Mouse (Mus musculus): ENCODE results near the gene 1700010B08Rik. TPM values are rescaled to one million over a fixed set of nuclear protein-coding genes. Genes with fewer than 3 reads are reported as not detected.
"Not testable (repeated sequence)": the region's sequence is repeated elsewhere in the genome, so short reads cannot be mapped to it uniquely, and the experiment has no call there.

The 1700010B08Rik gene
- polyA plus RNA-seq (2015; fragmentation: Nextera tagmentation; extraction: Ambion mirVana): not detected in 2 replicates

DNA sequence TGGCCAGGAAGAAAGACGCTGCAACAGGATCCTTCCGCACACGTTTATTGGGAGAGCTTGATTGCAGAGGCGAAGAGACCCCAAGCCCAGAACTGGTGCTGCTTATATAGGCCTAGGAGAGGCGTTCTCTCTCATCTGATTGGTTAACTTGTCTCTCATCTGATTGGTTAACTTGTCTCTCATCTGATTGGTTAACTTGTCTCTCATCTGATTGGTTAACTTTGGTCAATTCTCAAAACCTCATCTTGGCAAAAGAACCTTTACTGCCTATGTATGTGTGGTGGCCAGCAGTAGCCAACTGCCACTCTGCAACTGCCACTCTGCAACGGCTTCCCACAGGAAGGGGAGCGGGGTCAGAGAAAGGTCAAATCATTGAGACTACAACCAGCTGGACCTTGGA, at the start of gene 1700010B08Rik:
TSS of gene 1700010B08Rik (plus strand) at position 301 of the 400 bp plus-strand sequence.
- not testable (repeated sequence) for H3K4me2 ChIP-seq (replicated peaks); H3K9me3 ChIP-seq; H3K4me3 ChIP-seq; H3K9ac ChIP-seq (replicated peaks); H3K27me3 ChIP-seq; H3K36me3 ChIP-seq; H3K27ac ChIP-seq (replicated peaks); ATAC-seq (replicated peaks); H3K4me1 ChIP-seq
- 94% methylated on average over 6 of the region's 7 CpGs for WGBS

DNA sequence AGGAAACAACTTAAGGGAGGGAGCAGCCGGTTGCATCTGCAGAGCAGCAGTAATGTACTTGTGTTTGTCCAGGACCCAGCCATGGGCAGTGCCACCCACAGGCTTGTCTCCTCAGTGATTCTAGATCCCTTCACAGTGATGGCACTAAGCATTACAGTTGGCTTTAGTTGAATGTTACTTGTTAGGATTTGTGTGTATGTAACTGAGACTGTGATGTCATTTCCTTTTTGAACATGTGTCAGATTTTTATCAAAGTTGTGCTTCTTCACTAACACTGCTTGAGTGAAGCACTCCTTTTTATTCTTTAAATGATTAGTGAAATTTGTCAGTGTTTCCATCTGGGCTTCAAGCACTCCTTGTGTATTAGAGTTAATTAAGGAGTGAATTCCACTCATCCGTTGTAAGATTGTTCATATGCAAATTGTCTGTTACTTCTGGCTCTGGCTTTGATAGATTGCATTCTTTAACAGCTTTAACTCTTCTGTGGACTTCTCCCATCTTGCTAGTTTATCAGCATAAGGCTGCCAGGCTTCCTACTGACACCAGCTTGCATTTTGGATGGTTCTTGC, 46.8 kb upstream of the 1700010B08Rik start:
- 29% methylated on average over 2 of the region's 2 CpGs for WGBS
- no peak overlapping the region for H3K4me3 ChIP-seq
- ATAC-seq (replicated peaks): no peak

DNA sequence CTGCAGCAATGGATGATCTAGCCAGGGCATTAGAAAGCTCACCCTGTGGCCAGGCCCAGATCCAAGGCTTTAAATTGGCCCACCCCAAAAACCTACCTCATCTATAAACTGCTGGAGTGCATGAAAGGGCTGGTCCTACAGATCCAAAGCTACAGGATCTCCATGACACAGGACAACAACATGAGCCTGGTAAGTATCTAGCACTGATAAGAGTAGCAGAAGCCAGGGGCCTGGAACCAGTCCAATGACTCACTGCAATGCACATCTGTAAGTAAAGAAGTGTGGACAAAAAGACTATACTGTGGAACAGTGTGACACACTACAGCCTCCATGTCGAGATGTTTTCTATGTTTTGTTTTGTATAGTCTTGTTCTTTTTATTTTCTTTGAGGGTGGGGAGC, 45.7 kb upstream of the 1700010B08Rik start:
- no peak for ATAC-seq (replicated peaks)
- WGBS: 89% methylated on average over 1 of the region's 1 CpGs
- Histone ChIP-seq H3K9ac (replicated peaks) (no peak overlapping the region), H3K27ac (replicated peaks) (no peak overlapping the region), H3K27me3 (no peaks in the 10 kb centered on the region), H3K9me3 (no peaks in the 10 kb centered on the region), H3K4me3 (no peak overlapping the region), H3K4me1 (peaks cover 17% of the 10 kb centered on the region), H3K36me3 (no peaks in the 10 kb centered on the region), H3K4me2 (replicated peaks) (no peak overlapping the region)

More for the DNA sequence above, 46.8 kb upstream of the 1700010B08Rik start:
- H3K36me3 ChIP-seq: no peaks in the 10 kb centered on the region; the same call in 1 of the 2 replicates
- H3K27ac ChIP-seq (replicated peaks): no peak overlapping the region
- H3K4me1 ChIP-seq: peaks cover 17% of the 10 kb centered on the region
- no peaks in the 10 kb centered on the region for H3K27me3 ChIP-seq
- H3K9ac ChIP-seq (replicated peaks): no peak overlapping the region
- H3K9me3 ChIP-seq: no peaks in the 10 kb centered on the region
- H3K4me2 ChIP-seq (replicated peaks): no peak overlapping the region

DNA sequence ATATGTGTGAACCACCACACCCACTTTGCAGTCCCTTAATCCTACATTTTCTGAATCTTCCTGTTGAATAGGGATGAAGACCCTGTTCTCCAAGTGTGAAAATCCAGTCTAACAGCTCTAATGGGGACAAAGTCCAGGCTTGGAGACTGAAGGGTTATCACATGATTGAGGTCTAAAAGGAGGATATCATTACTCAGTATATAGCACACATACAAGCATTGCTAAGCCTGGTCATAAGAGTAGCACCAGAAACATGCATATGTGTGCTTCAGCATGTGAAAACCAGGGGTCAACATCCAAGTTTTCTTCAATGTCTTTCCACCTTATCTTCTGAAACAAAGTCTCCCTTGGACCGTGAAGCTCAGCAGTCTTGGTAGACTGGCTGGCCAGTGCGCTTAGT, 40.6 kb upstream of the 1700010B08Rik start:
- ATAC-seq (replicated peaks): no peak
- no peak overlapping the region for H3K4me3 ChIP-seq
- H3K27ac ChIP-seq (replicated peaks): no peak overlapping the region
- H3K4me1 ChIP-seq: peaks cover 8% of the 10 kb centered on the region; the same call in 1 of the 2 replicates
- no peak overlapping the region for H3K9ac ChIP-seq (replicated peaks)
- no peaks in the 10 kb centered on the region for H3K36me3 ChIP-seq
- 96% methylated on average over 2 of the region's 2 CpGs for WGBS
- H3K4me2 ChIP-seq (replicated peaks): no peak overlapping the region
- no peaks in the 10 kb centered on the region for H3K27me3 ChIP-seq
- no peaks in the 10 kb centered on the region for H3K9me3 ChIP-seq

DNA sequence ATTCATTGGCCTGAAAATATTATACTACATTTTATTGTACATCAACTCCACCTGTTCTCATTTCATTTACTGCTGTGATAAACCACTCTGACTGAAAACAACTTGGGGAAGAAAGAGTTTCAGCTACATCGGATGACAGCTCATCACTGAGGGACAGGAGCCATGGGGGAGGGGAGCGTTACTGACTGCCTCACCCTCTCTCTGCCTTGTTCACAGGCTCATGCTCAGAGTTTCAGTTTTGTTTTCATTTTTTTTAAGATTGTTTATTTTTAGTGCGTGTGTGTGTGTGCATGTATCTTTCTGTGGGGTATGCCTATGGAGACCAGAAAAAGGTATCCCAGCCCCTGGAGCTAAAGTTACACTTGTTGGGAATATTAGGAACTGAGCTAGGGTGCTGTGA, 40.0 kb upstream of the 1700010B08Rik start:
- H3K4me1 ChIP-seq: peaks cover 8% of the 10 kb centered on the region; the same call in 1 of the 2 replicates
- H3K36me3 ChIP-seq: no peaks in the 10 kb centered on the region
- H3K4me3 ChIP-seq: no peak overlapping the region
- H3K9me3 ChIP-seq: no peaks in the 10 kb centered on the region
- no peak for ATAC-seq (replicated peaks)
- no peak overlapping the region for H3K27ac ChIP-seq (replicated peaks)
- no peak overlapping the region for H3K9ac ChIP-seq (replicated peaks)
- no peaks in the 10 kb centered on the region for H3K27me3 ChIP-seq
- WGBS: 75% methylated on average over 3 of the region's 3 CpGs
- no peak overlapping the region for H3K4me2 ChIP-seq (replicated peaks)

DNA sequence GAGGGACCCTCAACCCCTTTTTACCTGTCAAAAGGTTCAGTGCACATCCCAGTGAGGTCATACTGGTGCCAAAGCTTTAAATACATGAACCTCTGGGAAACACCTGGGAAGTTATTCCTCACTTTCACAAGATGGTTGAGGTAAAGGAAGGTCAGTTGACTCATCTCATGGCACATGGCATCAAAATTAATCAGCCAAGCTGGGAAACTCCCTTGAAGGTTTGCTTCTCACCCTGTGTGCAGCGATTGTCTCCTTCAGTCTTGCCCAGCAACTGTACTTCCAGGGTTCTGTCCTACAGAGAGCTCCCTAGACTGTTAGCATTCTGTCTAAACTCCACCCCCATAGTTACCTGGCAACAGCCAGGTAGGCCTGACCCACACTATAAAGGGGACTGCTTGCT, 39.1 kb upstream of the 1700010B08Rik start:
- Histone ChIP-seq H3K9ac (replicated peaks) (no peak overlapping the region), H3K27me3 (no peaks in the 10 kb centered on the region), H3K36me3 (no peaks in the 10 kb centered on the region), H3K9me3 (no peaks in the 10 kb centered on the region), H3K4me1 (peaks cover 8% of the 10 kb centered on the region; the same call in 1 of the 2 replicates), H3K4me3 (no peak overlapping the region), H3K27ac (replicated peaks) (no peak overlapping the region), H3K4me2 (replicated peaks) (no peak overlapping the region)
- no peak for ATAC-seq (replicated peaks)
- 75% methylated on average over 1 of the region's 1 CpGs for WGBS

DNA sequence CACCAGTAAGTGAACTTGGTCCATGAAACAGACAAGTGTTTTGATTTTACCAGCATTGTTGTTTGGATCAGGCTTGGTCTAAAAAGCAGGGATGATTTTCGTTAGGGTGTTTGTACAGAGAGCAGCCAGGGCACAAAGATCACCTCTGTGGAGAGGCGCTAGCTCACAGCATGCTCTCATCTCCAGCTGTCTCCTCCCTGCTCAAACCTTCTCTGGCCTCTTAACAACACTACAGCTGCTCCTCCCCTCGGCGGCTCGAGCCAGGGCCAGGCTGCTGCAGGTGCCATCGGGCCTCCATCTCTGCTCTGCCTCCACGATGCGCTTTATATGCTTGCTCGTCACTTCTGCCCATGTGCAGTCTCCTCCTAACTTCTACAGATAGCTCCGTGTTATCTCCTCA, 36.4 kb upstream of the 1700010B08Rik start:
- no peak overlapping the region for H3K4me2 ChIP-seq (replicated peaks)
- no peak for ATAC-seq (replicated peaks)
- H3K36me3 ChIP-seq: no peaks in the 10 kb centered on the region
- H3K27me3 ChIP-seq: no peaks in the 10 kb centered on the region
- WGBS: 53% methylated on average over 10 of the region's 10 CpGs
- no peaks in the 10 kb centered on the region for H3K9me3 ChIP-seq
- H3K4me1 ChIP-seq: peaks cover 8% of the 10 kb centered on the region; the same call in 1 of the 2 replicates
- H3K9ac ChIP-seq (replicated peaks): no peak overlapping the region
- H3K27ac ChIP-seq (replicated peaks): no peak overlapping the region
- no peak overlapping the region for H3K4me3 ChIP-seq

DNA sequence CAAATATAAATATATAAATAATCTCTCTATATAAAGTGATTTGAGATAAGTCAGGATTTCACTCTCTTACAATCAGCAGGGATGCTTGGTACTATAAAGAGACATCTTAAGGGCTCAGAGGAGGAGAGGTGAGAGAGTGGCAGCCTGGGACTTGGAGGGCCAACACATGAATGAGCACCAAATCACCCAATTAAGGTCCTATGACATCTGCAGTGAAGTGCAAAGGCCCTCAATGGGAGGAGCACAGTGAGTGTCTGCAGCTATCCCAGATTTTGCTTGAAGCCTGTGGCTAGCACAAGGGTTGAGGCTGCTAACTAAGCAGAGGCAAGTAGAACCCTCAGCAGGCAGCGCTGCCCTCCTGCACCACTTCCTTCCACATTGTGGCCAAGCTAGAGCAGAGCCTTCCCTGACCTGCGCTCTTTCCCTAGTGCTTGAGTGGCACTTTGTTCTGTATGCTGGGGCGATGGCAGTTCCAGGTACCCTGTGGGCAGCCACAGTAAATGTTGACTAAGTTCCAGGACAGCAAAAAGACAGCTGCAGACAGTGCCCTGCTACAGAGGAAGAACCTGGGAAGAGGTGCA, 33.3 kb upstream of the 1700010B08Rik start:
- Histone ChIP-seq H3K4me3 (no peak overlapping the region), H3K4me2 (replicated peaks) (no peak overlapping the region), H3K9ac (replicated peaks) (no peak overlapping the region), H3K36me3 (0 out of 2 replicates have a peak, but pooled peaks cover 3% of the 10 kb centered on the region), H3K27ac (replicated peaks) (no peak overlapping the region), H3K9me3 (no peaks in the 10 kb centered on the region), H3K27me3 (no peaks in the 10 kb centered on the region), H3K4me1 (peaks cover 8% of the 10 kb centered on the region; the same call in 1 of the 2 replicates)
- no peak for ATAC-seq (replicated peaks)
- WGBS: 89% methylated on average over 3 of the region's 3 CpGs

DNA sequence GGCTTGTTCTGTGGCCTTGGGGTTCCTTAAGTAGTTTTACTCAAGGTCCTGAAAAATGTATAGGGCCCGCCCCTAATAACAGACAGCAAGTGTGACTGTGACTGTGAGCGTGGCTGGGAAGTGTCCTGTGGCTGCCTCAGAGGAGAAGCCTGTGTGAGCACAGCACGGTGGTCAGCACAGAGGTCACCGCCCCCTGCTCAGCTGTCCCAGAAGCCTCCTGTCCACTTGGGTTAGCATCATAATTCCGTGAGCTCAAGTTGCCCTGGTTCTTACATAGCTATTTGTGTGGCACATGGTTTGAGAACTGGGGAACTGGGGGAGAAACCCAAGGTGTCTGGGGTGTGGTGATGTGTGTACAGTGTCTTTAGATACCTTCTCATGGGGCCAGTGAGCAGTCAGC, 31.9 kb upstream of the 1700010B08Rik start:
- H3K9me3 ChIP-seq: no peaks in the 10 kb centered on the region
- H3K27ac ChIP-seq (replicated peaks): no peak overlapping the region
- 0 out of 2 replicates have a peak, but pooled peaks cover 3% of the 10 kb centered on the region for H3K36me3 ChIP-seq
- no peak overlapping the region for H3K4me2 ChIP-seq (replicated peaks)
- H3K9ac ChIP-seq (replicated peaks): no peak overlapping the region
- H3K27me3 ChIP-seq: no peaks in the 10 kb centered on the region
- WGBS: 91% methylated on average over 5 of the region's 5 CpGs
- H3K4me3 ChIP-seq: no peak overlapping the region
- H3K4me1 ChIP-seq: peaks cover 8% of the 10 kb centered on the region
- ATAC-seq (replicated peaks): no peak

DNA sequence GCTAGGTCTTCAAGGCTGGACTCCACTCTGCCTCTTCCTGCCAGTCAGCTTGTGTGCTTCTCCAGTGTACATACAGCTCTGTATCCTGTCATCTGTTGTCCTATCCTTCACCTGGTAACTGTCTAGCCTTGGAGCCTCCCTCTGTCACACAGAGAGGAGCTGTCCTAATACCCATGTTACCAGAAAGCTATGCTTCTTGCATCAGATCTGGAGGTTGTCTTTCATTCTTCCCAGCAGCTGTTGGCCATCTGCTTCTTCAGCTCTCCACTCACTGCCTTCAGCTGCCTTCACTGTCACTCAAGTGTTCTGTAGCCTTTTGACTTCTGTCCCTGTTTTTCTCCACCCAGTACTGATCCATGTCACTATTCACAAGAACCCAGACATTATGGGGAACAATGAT, 29.4 kb upstream of the 1700010B08Rik start:
- H3K4me3 ChIP-seq: no peak overlapping the region
- H3K4me1 ChIP-seq: no peaks in the 10 kb centered on the region; the same call in 1 of the 2 replicates
- H3K36me3 ChIP-seq: peaks cover 5% of the 10 kb centered on the region; the same call in 1 of the 2 replicates
- H3K27me3 ChIP-seq: no peaks in the 10 kb centered on the region
- H3K9ac ChIP-seq (replicated peaks): no peak overlapping the region
- H3K27ac ChIP-seq (replicated peaks): no peak overlapping the region
- no peaks in the 10 kb centered on the region for H3K9me3 ChIP-seq
- no peak overlapping the region for H3K4me2 ChIP-seq (replicated peaks)
- ATAC-seq (replicated peaks): no peak

DNA sequence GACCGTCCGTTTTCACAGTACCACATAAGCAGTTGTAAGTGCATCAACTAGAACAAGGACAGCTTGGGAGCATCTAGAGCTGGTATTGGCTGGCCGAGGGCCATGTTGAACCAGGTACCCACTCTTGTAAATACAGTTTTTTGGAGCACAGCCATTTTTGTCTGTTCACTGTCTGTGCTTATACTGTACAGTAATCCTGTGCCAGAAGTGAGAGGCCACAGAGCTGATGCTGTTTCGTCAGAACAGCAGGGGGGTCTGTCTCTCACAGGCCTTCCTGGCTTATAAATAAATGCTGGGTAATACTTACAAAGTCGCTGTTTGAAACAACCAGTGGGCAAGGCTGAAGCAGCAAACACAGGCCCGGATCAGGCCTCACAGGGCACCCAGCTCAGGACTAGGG, 27.5 kb upstream of the 1700010B08Rik start:
- Histone ChIP-seq H3K27ac (replicated peaks) (no peak overlapping the region), H3K4me1 (no peaks in the 10 kb centered on the region; the same call in 1 of the 2 replicates), H3K36me3 (peaks cover 11% of the 10 kb centered on the region), H3K27me3 (no peaks in the 10 kb centered on the region), H3K9me3 (no peaks in the 10 kb centered on the region), H3K4me3 (no peak overlapping the region), H3K4me2 (replicated peaks) (no peak overlapping the region), H3K9ac (replicated peaks) (no peak overlapping the region)
- ATAC-seq (replicated peaks): no peak
- WGBS: 78% methylated on average over 6 of the region's 6 CpGs

DNA sequence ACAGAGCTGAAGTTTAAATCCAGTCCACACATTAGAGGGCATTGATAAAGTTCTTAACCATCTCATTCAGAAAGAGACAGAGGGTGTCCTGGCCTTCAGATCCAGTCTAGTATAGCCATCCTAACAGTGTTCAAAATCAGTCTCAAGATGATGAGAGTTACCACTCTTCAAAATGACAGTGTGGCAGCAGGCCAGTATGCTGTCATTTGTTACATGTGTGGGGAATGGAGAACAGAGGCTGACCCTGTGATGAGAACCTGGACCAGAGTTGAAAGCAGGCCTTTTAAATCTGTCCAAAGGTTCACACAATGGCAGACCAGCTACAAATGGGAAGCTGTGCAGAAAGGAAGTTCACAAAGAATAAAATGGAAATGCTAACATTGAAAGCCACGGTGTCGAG, 26.5 kb upstream of the 1700010B08Rik start:
- no peaks in the 10 kb centered on the region for H3K27me3 ChIP-seq
- H3K9me3 ChIP-seq: no peaks in the 10 kb centered on the region
- no peak overlapping the region for H3K9ac ChIP-seq (replicated peaks)
- no peak for ATAC-seq (replicated peaks)
- no peak overlapping the region for H3K4me3 ChIP-seq
- H3K36me3 ChIP-seq: peaks cover 13% of the 10 kb centered on the region
- no peaks in the 10 kb centered on the region; the same call in 1 of the 2 replicates for H3K4me1 ChIP-seq
- no peak overlapping the region for H3K27ac ChIP-seq (replicated peaks)
- no peak overlapping the region for H3K4me2 ChIP-seq (replicated peaks)
- 75% methylated on average over 2 of the region's 2 CpGs for WGBS

DNA sequence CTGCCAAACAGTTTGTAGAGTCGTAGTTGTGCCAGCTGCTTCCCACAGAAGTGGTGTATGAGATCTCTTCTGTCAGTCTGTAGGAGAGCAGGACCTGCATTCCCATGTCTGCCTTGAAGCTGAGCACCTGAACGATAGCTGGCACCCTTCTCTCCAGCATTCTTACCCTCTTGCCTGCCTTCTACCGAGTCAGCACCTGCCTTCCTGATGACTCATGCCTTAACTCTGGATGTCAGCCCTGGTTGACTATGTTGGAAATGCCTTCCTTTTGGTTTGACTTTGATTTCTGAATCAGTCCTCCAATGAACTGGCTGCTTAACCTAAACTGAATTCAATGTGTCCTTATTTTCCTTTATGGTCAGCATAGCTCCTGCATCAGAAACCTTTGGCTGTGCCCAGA, 20.4 kb upstream of the 1700010B08Rik start:
- H3K9ac ChIP-seq (replicated peaks): no peak overlapping the region
- ATAC-seq (replicated peaks): no peak
- peaks cover 8% of the 10 kb centered on the region; the same call in 1 of the 2 replicates for H3K4me1 ChIP-seq
- 86% methylated on average over 3 of the region's 3 CpGs for WGBS
- H3K36me3 ChIP-seq: peaks cover 33% of the 10 kb centered on the region
- H3K27me3 ChIP-seq: no peaks in the 10 kb centered on the region
- H3K27ac ChIP-seq (replicated peaks): no peak overlapping the region
- no peaks in the 10 kb centered on the region for H3K9me3 ChIP-seq
- H3K4me3 ChIP-seq: no peak overlapping the region
- H3K4me2 ChIP-seq (replicated peaks): no peak overlapping the region

All from forebrain, embryonic 15.5 days (tissue).